Mouse (Mus musculus): Measurements from ENCODE around the gene Pmvk. TPM values are rescaled to one million over a fixed set of nuclear protein-coding genes. Genes with fewer than 3 reads are reported as not detected.
A peak's percentile ranks its signal among the peaks of the same experiment; 100 is the strongest.

The Pmvk gene
- total and polyA plus RNA-seq, 2 experiments from 2014 or later = 80.1 to 96.8 TPM

DNA sequence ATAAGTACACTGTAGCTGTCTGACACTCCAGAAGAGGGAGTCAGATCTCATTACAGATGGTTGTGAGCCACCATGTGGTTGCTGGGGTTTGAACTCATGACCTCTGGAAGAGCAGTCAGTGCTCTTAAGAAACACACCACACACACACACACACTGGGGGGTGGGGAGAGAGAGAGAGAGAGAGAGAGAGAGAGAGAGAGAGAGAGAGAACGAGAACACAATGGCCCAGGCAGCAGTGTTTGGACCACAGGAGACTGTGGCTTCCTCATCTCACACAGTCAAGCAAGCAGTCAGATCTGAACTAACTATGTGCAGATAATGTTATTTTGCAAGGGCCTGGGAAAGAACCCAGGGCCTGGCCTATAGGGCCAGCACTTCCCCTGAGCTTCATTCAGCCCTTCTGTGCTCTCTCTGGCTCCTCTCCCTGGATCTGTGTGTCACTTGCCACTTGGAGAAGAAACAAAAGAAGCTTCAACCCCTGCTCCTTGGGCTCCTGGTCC, 1.5 kb downstream of the Pmvk start:
- Histone ChIP-seq H3K9me3 (ENCODE audit: low read length) (no peaks in the 10 kb centered on the region), H3K4me2 (ENCODE audit: low read depth) (no peak overlapping the region), H3K27me3 (ENCODE audit: insufficient read depth, low read length) (no peaks in the 10 kb centered on the region), H3K27ac (ENCODE audit: low read depth, low read length) (no peak overlapping the region), H3K4me1 (ENCODE audit: insufficient read depth) (no peaks in the 10 kb centered on the region), H3K36me3 (ENCODE audit: insufficient read depth) (no peaks in the 10 kb centered on the region), H3K4me3 (ENCODE audit: low read depth, low read length) (no peak overlapping the region), H3K9ac (peak overlapping the region; percentile 14; the same call in 1 of the 2 replicates)
- 40% methylated on average over 1 of the region's 1 CpGs for WGBS
- no peak for DNase-seq
- ATAC-seq = no peak
- no peak for TF ChIP-seq CTCF (IDR thresholded peaks at IDR 0.05; ENCODE audit: low read depth)

DNA sequence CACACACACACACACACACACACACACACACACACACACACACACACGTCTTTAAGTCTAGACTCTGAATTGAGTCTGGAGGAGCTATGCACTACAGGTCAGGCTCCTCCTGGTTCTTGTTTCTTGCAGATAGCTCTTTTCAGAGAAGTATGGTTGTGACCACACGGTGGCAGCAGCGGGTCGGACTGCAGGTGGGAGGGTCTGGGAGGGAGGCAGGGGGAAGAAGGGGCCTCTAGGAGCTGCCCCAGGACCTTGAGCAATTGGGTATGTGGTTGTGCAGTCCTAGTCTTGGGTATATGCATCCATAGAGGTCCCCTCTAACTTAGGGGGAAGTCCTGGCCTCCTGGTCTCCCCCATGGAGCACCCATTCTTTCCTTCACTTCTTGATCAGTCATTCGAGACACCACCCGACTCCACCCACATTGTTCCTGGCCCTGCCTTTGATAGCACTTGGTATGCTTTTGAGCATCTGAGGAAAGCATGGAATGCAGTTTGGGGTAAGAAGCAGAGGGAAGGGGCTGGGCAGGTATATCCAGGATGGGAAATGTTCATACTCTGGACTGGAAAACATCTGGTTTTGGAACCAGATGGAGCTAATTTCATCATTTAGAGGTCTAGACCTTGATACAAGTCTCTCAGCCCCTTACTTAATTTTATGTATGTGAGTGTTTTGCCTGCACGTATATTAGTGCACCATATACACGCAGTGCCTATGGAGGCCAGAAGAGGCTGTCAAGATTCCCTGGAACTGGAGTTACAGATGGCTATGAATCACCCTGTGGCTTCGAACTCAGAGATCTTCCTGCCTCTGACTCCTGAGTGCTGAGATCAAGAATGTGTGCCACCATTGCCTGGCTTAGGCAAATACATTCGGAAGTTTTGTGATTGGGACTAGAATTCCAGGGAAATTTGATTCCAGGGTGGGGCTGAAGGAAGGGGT, 2.7 kb downstream of the Pmvk start:
- 31% methylated on average over 10 of the region's 10 CpGs for WGBS
- no peak overlapping the region for H3K9ac ChIP-seq
- H3K4me2 ChIP-seq (ENCODE audit: low read depth) = no peak overlapping the region
- TF ChIP-seq CTCF (IDR thresholded peaks at IDR 0.05; ENCODE audit: low read depth) = peak; percentile 63
- no peak overlapping the region for H3K27ac ChIP-seq (ENCODE audit: low read depth, low read length)
- ATAC-seq (no peak), DNase-seq (peak; percentile 50)
- no peak overlapping the region for H3K4me3 ChIP-seq (ENCODE audit: low read depth, low read length)
- no peaks in the 10 kb centered on the region for H3K36me3 ChIP-seq (ENCODE audit: insufficient read depth)
- H3K27me3 ChIP-seq (ENCODE audit: insufficient read depth, low read length) = no peaks in the 10 kb centered on the region
- no peaks in the 10 kb centered on the region for H3K9me3 ChIP-seq (ENCODE audit: low read length)
- H3K4me1 ChIP-seq (ENCODE audit: insufficient read depth) = no peaks in the 10 kb centered on the region

DNA sequence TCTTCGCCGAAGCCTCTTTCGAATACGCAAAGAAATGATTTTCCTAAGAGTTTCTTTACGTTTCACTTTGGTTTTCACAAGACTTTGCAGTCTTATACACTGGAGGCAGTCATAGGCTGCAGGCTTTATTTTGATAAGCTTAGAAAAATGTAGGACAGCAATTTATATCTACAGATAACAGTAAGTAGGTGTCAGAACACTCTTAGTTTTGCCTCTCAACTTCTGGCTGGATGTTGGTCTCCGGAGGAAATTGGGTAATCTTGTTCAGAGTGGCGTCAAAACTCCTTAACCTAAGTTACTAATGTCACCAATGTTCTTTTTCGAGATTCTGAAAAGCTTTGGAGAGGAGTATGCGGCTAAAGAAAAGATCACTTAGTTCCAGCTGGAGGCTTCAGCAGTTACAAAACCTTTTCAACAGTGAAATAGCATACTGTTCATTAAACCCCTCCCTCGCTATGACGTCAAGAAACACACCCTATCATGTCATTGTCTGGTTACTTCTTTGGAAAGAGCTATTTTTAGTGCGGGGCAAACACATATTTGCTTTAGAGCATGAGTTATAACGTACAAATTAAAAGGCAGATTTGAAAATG, 4.1 kb downstream of the Pmvk start:
- DNase-seq = no peak
- no peak for TF ChIP-seq CTCF (IDR thresholded peaks at IDR 0.05; ENCODE audit: low read depth)
- WGBS = 40% methylated on average over 13 of the region's 13 CpGs

GRCm38 (mm10) chr3:89458965-89459807, 4.8 kb downstream of the Pmvk start:
- Histone ChIP-seq H3K9ac (peak overlapping the region; percentile 79), H3K4me3 (ENCODE audit: low read depth, low read length) (peak overlapping the region; percentile 68)

More for the DNA sequence above, 4.1 kb downstream of the Pmvk start:
- Histone ChIP-seq H3K27me3 (ENCODE audit: insufficient read depth, low read length) (no peaks in the 10 kb centered on the region), H3K4me2 (ENCODE audit: low read depth) (peak overlapping the region; percentile 73), H3K9ac (no peak overlapping the region), H3K4me3 (ENCODE audit: low read depth, low read length) (peak overlapping the region; percentile 68), H3K27ac (ENCODE audit: low read depth, low read length) (no peak overlapping the region), H3K9me3 (ENCODE audit: low read length) (no peaks in the 10 kb centered on the region), H3K4me1 (ENCODE audit: insufficient read depth) (no peaks in the 10 kb centered on the region), H3K36me3 (ENCODE audit: insufficient read depth) (no peaks in the 10 kb centered on the region)
- peak; percentile 67 for ATAC-seq

DNA sequence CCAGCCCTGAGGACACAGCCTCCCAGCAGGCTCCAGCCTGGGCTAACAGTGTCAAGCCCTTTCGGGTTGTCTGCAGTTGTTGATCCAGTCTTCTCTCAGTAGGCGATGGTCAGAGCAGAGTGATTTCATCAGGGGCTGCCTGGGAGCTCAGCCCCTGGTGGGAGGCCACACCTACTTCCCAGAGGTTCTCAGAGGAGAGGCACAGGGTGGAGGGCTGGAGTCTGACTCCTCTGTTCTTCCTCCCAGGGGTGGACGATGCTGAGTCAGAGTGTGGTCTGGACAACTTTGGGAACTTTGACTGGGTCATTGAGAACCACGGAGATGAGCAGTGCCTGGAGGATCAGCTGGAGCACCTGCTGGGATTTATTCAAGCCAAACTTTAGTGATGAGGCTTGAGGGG, 13.9 kb downstream of the Pmvk start:
- Histone ChIP-seq H3K4me2 (ENCODE audit: low read depth) (no peak overlapping the region), H3K27ac (ENCODE audit: low read depth, low read length) (no peak overlapping the region), H3K4me3 (ENCODE audit: low read depth, low read length) (no peak overlapping the region), H3K9me3 (ENCODE audit: low read length) (no peaks in the 10 kb centered on the region), H3K27me3 (ENCODE audit: insufficient read depth, low read length) (no peaks in the 10 kb centered on the region), H3K36me3 (ENCODE audit: insufficient read depth) (peaks cover 30% of the 10 kb centered on the region), H3K9ac (no peak overlapping the region), H3K4me1 (ENCODE audit: insufficient read depth) (no peaks in the 10 kb centered on the region)
- TF ChIP-seq CTCF (IDR thresholded peaks at IDR 0.05; ENCODE audit: low read depth) = no peak
- ATAC-seq (no peak), DNase-seq (no peak)
- WGBS = 59% methylated on average over 4 of the region's 4 CpGs

More at GRCm38 (mm10) chr3:89458965-89459807, 4.8 kb downstream of the Pmvk start:
- DNase-seq (peak; percentile 93), ATAC-seq (peak; percentile 93)
- Histone ChIP-seq H3K4me1 (ENCODE audit: insufficient read depth) (no peaks in the 10 kb centered on the region), H3K27me3 (ENCODE audit: insufficient read depth, low read length) (no peaks in the 10 kb centered on the region), H3K4me2 (ENCODE audit: low read depth) (peak overlapping the region; percentile 73), H3K9me3 (ENCODE audit: low read length) (no peaks in the 10 kb centered on the region), H3K36me3 (ENCODE audit: insufficient read depth) (no peaks in the 10 kb centered on the region), H3K27ac (ENCODE audit: low read depth, low read length) (peak overlapping the region; percentile 88)
- WGBS = under 1% methylated on average over 35 of the region's 36 CpGs
- no peak for TF ChIP-seq CTCF (IDR thresholded peaks at IDR 0.05; ENCODE audit: low read depth)

GRCm38 (mm10) chr3:89472280-89472679, 17.9 kb downstream of the Pmvk start:
- H3K9ac ChIP-seq = no peak overlapping the region
- no peak overlapping the region for H3K4me3 ChIP-seq (ENCODE audit: low read depth, low read length)
- WGBS = 84% methylated on average over 7 of the region's 7 CpGs
- no peak overlapping the region for H3K27ac ChIP-seq (ENCODE audit: low read depth, low read length)
- no peaks in the 10 kb centered on the region for H3K4me1 ChIP-seq (ENCODE audit: insufficient read depth)
- no peak for TF ChIP-seq CTCF (IDR thresholded peaks at IDR 0.05; ENCODE audit: low read depth)
- no peak for ATAC-seq
- H3K9me3 ChIP-seq (ENCODE audit: low read length) = no peaks in the 10 kb centered on the region
- no peak overlapping the region for H3K4me2 ChIP-seq (ENCODE audit: low read depth)
- peaks cover 26% of the 10 kb centered on the region for H3K36me3 ChIP-seq (ENCODE audit: insufficient read depth)
- DNase-seq = no peak
- no peaks in the 10 kb centered on the region for H3K27me3 ChIP-seq (ENCODE audit: insufficient read depth, low read length)

Data from forebrain, postnatal 0 days (tissue).